Mouse (Mus musculus) embryo, embryonic 11 days (tissue): Measurements from ENCODE around the gene Dao.

Source experiments
- DNase-seq: peaks from one replicate; pipeline ENCODE4 v3.0.0-alpha.2; 2015

The Dao gene

DNA sequence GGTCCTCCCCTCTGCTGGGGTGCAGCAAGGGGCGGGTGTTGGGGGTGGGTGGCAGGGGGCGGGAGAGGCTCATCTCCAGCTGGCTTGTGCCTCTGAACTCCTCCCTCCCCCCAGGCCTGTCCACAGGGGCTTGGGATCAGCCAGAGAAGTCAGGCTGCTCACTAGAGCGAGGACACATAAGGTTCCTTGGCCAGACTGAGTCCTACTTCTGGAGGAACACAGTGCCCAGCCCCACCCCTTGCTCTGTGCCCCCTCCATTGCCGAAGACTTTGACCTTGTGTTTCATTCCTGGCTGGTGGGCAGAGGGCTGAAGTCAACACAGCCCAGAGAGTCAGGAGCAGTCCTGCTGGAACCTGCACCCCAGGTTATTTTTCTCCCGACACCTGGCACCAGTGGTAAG is at the start of gene Dao:
TSS of gene Dao (plus strand) at position 162 of the 400 bp plus-strand sequence.
- DNase-seq, result no peak

DNA sequence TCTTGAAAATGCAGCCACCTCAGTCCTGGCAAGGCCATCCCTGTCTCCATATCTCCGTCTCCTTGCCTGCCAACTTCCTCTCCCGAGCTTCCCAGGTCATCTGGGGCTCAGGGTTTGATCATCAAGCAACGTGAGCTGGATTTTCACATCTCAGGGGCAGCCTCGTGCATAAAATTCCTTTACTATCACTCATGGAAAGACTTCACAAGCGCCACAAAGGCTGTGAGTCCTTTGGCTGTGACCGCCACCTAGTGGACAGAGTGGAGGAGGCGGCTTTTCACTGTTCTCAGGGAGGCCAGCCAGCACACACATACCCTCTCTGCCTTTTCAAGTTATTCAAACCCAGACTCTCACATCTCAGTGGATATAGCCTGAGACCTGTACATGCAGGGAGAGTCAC is 49.1 kb upstream of the Dao start:
- peak; percentile 91 for DNase-seq

DNA sequence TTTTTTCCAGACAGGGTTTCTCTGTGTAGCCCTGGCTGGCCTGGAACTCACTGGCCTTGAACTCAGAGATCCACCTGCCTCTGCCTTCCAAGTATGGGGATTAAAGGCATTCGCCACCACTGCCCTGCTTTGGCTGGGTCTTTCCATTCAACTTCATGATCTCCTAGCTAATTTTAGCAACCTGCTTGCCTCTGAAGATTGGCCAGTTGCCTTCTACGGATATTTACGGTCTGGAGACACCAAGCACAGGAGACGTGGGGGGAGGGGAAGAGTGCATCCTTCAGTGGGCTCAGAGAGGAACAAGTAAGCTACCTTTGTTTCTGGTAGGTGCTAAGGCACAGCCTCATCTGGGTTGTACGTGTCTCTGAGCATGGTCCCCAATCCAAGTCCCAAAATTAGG is 48.2 kb upstream of the Dao start:
- DNase-seq, result no peak

GRCm38 (mm10) chr5:113955691-113956090 is 47.8 kb upstream of the Dao start:
- no peak for DNase-seq

DNA sequence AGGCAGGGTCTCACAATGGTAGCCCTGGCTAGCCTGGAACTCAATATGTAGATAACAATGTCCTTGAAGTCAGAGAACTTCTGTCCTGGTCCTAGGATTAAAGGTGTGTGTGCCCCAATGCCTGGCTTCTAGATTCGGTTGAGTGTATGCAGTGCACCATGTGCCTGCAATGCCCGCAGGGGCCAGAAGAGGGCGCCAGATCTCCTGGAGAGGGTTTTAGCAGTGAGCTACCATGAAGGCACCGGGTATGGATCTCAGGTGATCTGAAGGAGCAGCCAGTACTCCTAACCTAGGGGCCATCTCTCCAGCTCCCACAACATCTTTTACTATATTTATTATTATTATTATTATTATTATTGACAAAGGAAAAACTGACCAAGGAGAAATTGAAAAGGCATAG is 47.0 kb upstream of the Dao start:
- peak; percentile 85 for DNase-seq

GRCm38 (mm10) chr5:113959039-113959438 is 44.5 kb upstream of the Dao start:
- DNase-seq, result peak; percentile 36

- no peak for DNase-seq
Observed at GRCm38 (mm10) chr5:113960416-113960815, 43.1 kb upstream of the Dao start.

DNA sequence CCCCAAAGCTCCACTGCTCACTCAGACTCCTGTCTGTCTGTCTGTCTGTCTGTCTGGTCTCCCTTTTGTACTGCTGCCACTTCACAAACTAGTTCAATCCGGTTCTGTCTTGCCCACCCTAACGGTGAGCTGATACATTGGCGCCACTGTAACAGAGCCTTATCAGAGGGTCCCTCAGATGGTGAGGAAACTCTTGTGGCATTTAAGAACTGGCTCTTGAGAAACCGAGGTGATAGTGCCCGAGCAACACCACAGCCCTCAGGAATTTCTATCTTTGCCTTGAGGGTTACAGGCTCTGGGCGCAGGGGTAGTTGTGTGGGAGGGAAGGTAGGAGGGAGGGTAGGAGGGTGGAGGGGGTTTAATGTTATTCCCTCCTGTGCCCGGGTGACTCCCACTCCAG is 41.7 kb upstream of the Dao start:
- DNase-seq, result no peak

DNA sequence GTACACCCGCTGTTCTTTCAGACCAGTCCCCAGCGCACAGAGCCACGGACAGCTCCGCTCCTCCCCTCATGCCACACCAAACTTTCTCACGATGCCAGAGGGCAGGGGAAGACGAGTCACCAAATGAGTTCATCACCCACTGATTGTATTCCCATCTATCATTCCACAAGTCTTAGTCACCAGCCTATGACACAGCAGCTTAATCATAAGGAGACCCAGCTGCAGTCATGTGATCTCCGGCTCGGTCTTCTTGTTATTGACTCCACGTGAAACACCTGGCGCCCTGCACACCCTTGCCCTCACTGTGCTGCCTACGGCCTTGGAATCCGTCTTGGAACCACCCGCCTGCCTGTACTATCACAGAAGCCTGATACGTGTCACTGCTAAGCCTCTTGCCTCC is 38.5 kb upstream of the Dao start:
- DNase-seq, result no peak

- no peak for DNase-seq
Observed at GRCm38 (mm10) chr5:113965659-113966185, 37.8 kb upstream of the Dao start.

DNA sequence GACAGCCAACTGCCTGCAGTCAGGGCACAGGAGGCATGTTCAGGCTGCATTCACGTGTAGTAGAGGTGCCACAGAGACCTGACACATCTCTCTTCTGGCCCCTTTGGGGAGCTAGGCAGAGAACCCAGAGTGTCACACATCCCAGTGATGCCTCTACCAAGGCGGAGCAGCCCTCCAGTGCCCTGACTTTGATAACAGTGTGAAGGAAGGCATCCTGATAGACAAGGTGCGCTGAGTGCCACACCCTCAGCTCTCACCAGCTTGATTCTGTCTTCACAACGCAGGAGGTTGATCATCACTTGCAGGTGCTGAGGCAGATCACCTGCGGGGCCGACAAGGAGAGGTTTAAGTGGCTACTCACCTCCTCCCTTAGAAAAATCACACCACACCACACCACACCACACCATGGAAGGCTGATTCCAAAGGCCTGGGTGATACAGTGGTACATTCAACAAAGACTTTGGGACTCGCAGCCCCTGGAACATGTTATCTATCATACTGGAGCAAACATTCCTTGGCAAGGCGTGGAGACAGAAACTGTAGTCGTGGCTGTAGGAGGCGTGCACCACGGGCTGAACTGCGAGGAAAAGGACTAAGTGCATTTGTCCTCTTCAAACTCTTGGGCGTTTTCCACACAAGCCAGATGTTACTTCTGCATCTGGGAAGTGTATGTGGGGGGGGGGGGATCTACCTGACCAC is 36.9 kb upstream of the Dao start:
- DNase-seq, result no peak

- no peak for DNase-seq
Observed at GRCm38 (mm10) chr5:113968371-113968770, 35.1 kb upstream of the Dao start.

GRCm38 (mm10) chr5:113971434-113971960 is 32.0 kb upstream of the Dao start:
- no peak for DNase-seq

GRCm38 (mm10) chr5:113972589-113973515 is 30.7 kb upstream of the Dao start:
- DNase-seq, result peak; percentile 52

- DNase-seq, result no peak
Observed at GRCm38 (mm10) chr5:113973790-113974189, 29.7 kb upstream of the Dao start.

GRCm38 (mm10) chr5:113974576-113974975 is 28.9 kb upstream of the Dao start:
- no peak for DNase-seq

DNA sequence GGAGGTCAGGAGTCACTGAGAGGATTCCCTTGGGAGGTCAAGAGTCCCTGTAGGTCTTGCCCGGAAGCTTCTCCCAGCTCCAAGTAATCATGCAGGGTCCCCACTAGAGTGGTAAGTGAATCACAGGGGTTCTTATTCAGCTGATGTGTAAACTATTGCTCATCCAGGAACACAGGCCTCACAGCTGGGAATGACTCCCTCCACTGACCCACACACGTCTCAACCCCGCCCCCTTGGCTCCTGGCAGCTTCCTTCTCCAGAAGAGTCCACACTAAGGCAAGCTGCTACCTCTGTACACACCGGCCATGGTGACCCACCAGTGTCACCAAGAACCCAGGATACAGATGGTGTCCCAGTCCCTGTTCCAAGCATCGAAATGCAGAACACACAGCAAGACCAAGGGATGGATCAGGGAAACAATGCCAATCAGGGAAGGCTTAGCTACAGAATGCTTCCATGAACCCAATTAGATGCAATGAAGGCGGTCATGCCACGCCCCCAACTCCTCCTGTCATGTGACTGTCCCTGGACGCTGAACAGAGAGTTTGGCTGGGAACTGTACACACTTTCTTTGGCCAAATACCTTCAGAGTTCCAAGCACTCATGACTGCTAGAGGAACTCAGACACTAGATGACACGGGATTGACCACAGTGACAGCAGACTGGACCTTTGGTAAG is 27.8 kb upstream of the Dao start:
- DNase-seq, result no peak

DNA sequence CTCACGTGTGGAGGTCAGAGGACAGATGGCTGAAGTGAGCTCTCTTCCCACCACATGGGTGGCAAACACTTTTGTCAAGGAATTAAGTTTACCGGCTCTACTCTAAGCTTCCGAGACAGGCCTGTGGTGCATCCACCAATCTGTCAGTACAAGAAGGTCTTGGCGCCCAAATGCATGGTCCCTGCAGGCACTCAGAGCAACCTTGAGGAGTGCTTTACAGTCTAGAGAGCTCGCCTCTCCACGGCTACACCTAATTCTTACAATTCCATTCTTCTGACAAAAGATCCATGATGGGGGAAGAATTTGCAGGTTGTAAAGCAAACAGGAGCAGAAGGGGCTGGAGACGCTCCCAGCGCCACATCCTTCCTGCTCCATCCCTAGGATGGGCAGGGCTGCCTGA is 26.9 kb upstream of the Dao start:
- no peak for DNase-seq

- no peak for DNase-seq
Observed at GRCm38 (mm10) chr5:113977309-113977708, 26.2 kb upstream of the Dao start.

- no peak for DNase-seq
Observed at GRCm38 (mm10) chr5:113980511-113980910, 23.0 kb upstream of the Dao start.

GRCm38 (mm10) chr5:113981171-113981570 is 22.3 kb upstream of the Dao start:
- no peak for DNase-seq

DNA sequence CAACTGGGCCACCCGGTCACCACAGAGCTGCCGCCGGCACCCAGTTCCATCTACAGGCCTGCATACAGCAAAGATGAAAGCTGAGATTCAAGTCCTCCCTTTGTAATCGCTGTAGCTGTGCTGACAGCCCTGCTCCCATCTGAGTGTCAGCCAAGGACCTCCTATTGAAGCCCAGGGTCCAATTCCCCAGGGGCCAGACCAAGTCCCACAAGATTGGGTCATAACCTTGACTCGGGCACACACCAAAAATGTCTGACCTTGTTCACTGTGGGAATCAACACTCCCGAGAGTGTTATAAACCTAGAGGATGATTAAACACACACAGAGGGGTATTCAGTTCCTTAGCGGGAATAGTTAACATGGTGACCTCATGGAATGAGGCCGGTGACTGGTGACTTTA is 21.7 kb upstream of the Dao start:
- DNase-seq, result no peak

DNA sequence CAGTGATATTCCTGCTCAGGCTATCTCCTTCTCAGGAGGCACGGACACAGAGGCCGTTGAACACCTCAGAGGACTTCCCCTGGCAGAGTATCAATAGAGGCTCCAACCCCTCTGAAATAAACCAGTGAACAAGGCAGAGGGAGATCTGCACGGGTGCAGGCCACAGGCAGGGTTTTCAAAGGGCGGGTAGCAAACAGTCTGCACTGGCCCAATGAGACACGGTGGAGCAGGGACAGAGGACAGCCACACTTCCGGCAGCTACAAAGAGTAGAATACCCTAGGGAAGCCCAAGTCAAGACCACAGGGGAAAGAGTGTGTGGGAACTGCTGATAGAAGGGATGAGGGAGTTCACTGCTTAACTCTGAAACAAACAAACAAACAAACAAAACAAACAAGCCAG is 20.0 kb upstream of the Dao start:
- no peak for DNase-seq
